Mouse (Mus musculus): ENCODE results near the gene Tbc1d23.

DNA sequence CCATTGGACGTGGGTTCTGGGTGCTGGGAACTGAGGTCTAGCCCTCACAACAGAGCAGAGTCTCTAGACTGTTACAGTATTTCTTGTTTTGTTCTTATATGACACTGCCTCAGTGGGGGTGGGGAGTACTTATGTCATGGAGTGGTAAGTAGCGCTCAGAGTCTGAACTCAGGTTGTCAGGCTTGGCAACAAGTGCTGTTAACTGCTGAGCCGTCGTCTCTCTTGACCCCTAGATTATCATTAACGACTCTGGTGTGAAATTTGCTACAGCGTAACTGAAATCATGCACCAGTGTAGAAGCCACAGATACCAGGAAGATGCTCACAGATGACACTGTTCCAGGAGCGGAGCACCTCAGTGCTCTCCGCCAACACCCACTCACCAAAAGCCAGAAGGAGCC lies 60.1 kb downstream of the Tbc1d23 start:
- no peak for TF ChIP-seq CTCF (IDR thresholded peaks at IDR 0.05; ENCODE audit: extremely low read depth, insufficient read depth, insufficient read length, insufficient replicate concordance)
- no peak for TF ChIP-seq POLR2A (IDR thresholded peaks at IDR 0.05; ENCODE audit: low read depth, low read length)

Data from spleen, adult 2 months (tissue).